Mouse (Mus musculus) CH12.LX (cell line): Measurements from ENCODE around the gene Mcoln1. TPM values are rescaled to one million over a fixed set of nuclear protein-coding genes. Genes with fewer than 3 reads are reported as not detected.

Source experiments
- DNase-seq: peaks from one replicate; pipeline ENCODE4 v3.0.0-alpha.2; 2013; ENCODE audit errors: extremely low read depth
- H3K27ac ChIP-seq: 2 replicates; pipeline ENCODE4 v1.5.1; 2012; ENCODE audit warnings: low read depth, mild to moderate bottlenecking, control low read depth, moderate library complexity; ENCODE audit not compliant: insufficient read depth
- H3K27me3 ChIP-seq: replicated peaks from 2 replicates; pipeline ENCODE3; 2012; ENCODE audit warnings: inconsistent platforms
- H3K36me3 ChIP-seq, 2 experiments: replicated peaks in 1 of 2; 2 replicates each; pipeline versions ENCODE3 to v1.6.1; 2012; ENCODE audit warnings: inconsistent platforms in 1 of 2, low read length in 1 of 2, mild to moderate bottlenecking in 1 of 2, mixed read lengths in 1 of 2, moderate library complexity in 1 of 2; ENCODE audit not compliant: control insufficient read depth in 1 of 2, insufficient read depth in 1 of 2
- H3K4me1 ChIP-seq, 2 experiments: 2 replicates each; pipeline ENCODE4 v1.6.1; 2012; ENCODE audit warnings: inconsistent platforms in 1 of 2, moderate library complexity in 1 of 2; ENCODE audit not compliant: insufficient read depth in 2 of 2, control insufficient read depth in 1 of 2
- H3K4me2 ChIP-seq: 2 replicates; pipeline ENCODE4 v1.6.1; 2012; ENCODE audit warnings: low read depth, mild to moderate bottlenecking, control low read depth; ENCODE audit not compliant: poor library complexity, insufficient read depth, severe bottlenecking
- H3K4me3 ChIP-seq, 3 experiments: fragments of 150-350 bp in 1 of 3; sonication (generic) in 1 of 3; replicated peaks in 1 of 3; 2 replicates each; pipeline versions ENCODE3 to v1.5.1; 2011 to 2012; ENCODE audit warnings: low read depth in 2 of 3, low read length in 2 of 3, mild to moderate bottlenecking in 2 of 3, moderate library complexity in 2 of 3, control low read depth in 1 of 3, improper control_type of control experiment in 1 of 3, inconsistent platforms in 1 of 3, mixed read lengths in 1 of 3; ENCODE audit not compliant: poor library complexity in 1 of 3
- H3K79me2 ChIP-seq: replicated peaks from 2 replicates; pipeline ENCODE4 v1.6.1; 2012; ENCODE audit warnings: mild to moderate bottlenecking, moderate library complexity; ENCODE audit not compliant: control insufficient read depth, poor library complexity, insufficient read depth, severe bottlenecking; ENCODE audit errors: extremely low read depth
- H3K9ac ChIP-seq: 2 replicates; pipeline ENCODE4 v1.6.1; 2012; ENCODE audit warnings: low read depth, mild to moderate bottlenecking, control low read depth, moderate library complexity; ENCODE audit not compliant: insufficient read depth
- H3K9me3 ChIP-seq: replicated peaks from 2 replicates; pipeline ENCODE3; 2012; ENCODE audit warnings: low read length, inconsistent platforms, mixed read lengths
- BHLHE40 ChIP-seq: IDR thresholded peaks from 2 replicates; pipeline ENCODE4 v1.6.1; 2011; ENCODE audit warnings: mild to moderate bottlenecking, low read depth, low read length, improper control_type of control experiment
- CHD2 ChIP-seq: IDR thresholded peaks from 2 replicates; pipeline ENCODE4 v1.6.1; 2011; ENCODE audit warnings: low read length, improper control_type of control experiment
- ETS1 ChIP-seq: conservative IDR thresholded peaks from 2 replicates; pipeline ENCODE4 v1.6.1; 2012; ENCODE audit warnings: low read depth, mild to moderate bottlenecking, inconsistent platforms, low read length, improper control_type of control experiment, moderate library complexity
- JUN ChIP-seq: IDR thresholded peaks from 2 replicates; pipeline ENCODE4 v1.6.1; 2011; ENCODE audit warnings: low read depth, mild to moderate bottlenecking, low read length, improper control_type of control experiment, moderate library complexity; ENCODE audit not compliant: insufficient read depth
- KAT2A ChIP-seq: IDR thresholded peaks from 2 replicates; pipeline ENCODE4 v1.6.1; 2012; ENCODE audit warnings: low read length, improper control_type of control experiment, inconsistent platforms; ENCODE audit not compliant: insufficient replicate concordance
- MAX ChIP-seq: IDR thresholded peaks from 2 replicates; pipeline ENCODE4 v1.6.1; 2011; ENCODE audit warnings: low read length, improper control_type of control experiment
- MEF2A ChIP-seq: IDR thresholded peaks from 2 replicates; pipeline ENCODE4 v1.6.1; 2014; ENCODE audit warnings: low read depth, mild to moderate bottlenecking, inconsistent platforms, low read length, improper control_type of control experiment, borderline replicate concordance
- MYC ChIP-seq: IDR thresholded peaks from 2 replicates; pipeline ENCODE4 v1.6.1; 2011; ENCODE audit warnings: low read depth, mild to moderate bottlenecking, improper control_type of control experiment, low read length
- PAX5 ChIP-seq: IDR thresholded peaks from 2 replicates; pipeline ENCODE4 v1.6.1; 2012; ENCODE audit warnings: low read length, inconsistent platforms, mixed read lengths
- POLR2A ChIP-seq: IDR thresholded peaks from 2 replicates; pipeline ENCODE4 v1.6.1; 2011; ENCODE audit warnings: low read depth, mild to moderate bottlenecking, improper control_type of control experiment, low read length
- POLR2AphosphoS2 ChIP-seq: IDR thresholded peaks from 2 replicates; pipeline ENCODE4 v1.6.1; 2011; ENCODE audit warnings: low read depth, low read length, improper control_type of control experiment
- RCOR1 ChIP-seq: conservative IDR thresholded peaks from 2 replicates; pipeline ENCODE4 v1.6.1; 2012; ENCODE audit warnings: low read depth, mild to moderate bottlenecking, inconsistent platforms, low read length, improper control_type of control experiment
- SMC3 ChIP-seq: IDR thresholded peaks from 2 replicates; pipeline ENCODE4 v1.6.1; 2011; ENCODE audit warnings: low read depth, low read length, improper control_type of control experiment
- TBP ChIP-seq: conservative IDR thresholded peaks from 2 replicates; pipeline ENCODE4 v1.6.1; 2011; ENCODE audit warnings: low read depth, low read length, improper control_type of control experiment
- ZMIZ1 ChIP-seq: IDR thresholded peaks from 2 replicates; pipeline ENCODE4 v1.6.1; 2012; ENCODE audit warnings: low read depth, mild to moderate bottlenecking, inconsistent platforms, low read length, improper control_type of control experiment
- dilution Hi-C: fragments of 300-500 bp; cut with MboI; formaldehyde crosslinking; loops from 2 replicates; pipeline ENCODE4 v1.14.3; 2020; ENCODE audit warnings: low sequenced_read_pairs; ENCODE audit not compliant: extremely low pct_unique_long_range_greater_than_20kb, extremely low pct_ligation_motif_present
- in situ Hi-C: fragments of 300-500 bp; cut with MboI; formaldehyde crosslinking; loops from 3 replicates; pipeline ENCODE4 v1.14.3; 2019; ENCODE audit warnings: low sequenced_read_pairs, low pct_ligation_motif_present, low pct_unique_long_range_greater_than_20kb, mixed read lengths
- polyA plus RNA-seq: library from polyadenylated mRNA; unstranded; fragments of >175 nt; gene quantifications from 2 replicates; pipeline ENCODE4 v1.2.1, GENCODE M21; 2012; ENCODE audit warnings: low read depth; ENCODE audit not compliant: insufficient read length
- total RNA-seq, 2 experiments: library from RNA; depleted of rRNA; stranded (reverse); fragments of 300-350 nt in 1 of 2; fragments of >200 nt in 1 of 2; gene quantifications; 2 replicates each; pipeline ENCODE4 v1.2.3; 2012 to 2014

Mcoln1 gene
- total and polyA plus RNA-seq, 3 experiments = 13.0 to 28.0 (median 20.5) TPM

- no peak for TF ChIP-seq CHD2
- TF ChIP-seq ETS1 = no peak
- no peak for TF ChIP-seq SMC3
- no peak for TF ChIP-seq RCOR1
- TF ChIP-seq MAX = no peak
- no peak for TF ChIP-seq ZMIZ1
- TF ChIP-seq KAT2A = no peak
- TF ChIP-seq MYC = no peak
Observed at GRCm38 (mm10) chr8:3531936-3532335, 31.7 kb downstream of the Mcoln1 start.

GRCm38 (mm10) chr8:3536053-3536841 lies 36.0 kb downstream of the Mcoln1 start:
- Histone ChIP-seq H3K4me1 (peaks cover 0 to 9% of the 10 kb centered on the region in 2 experiments; a peak in 2 of 4 replicates), H3K79me2 (no peaks in the 10 kb centered on the region), H3K36me3 (peaks cover 77 to 95% of the 10 kb centered on the region in 2 experiments), H3K9ac (no peak overlapping the region), H3K4me2 (no peak overlapping the region), H3K9me3 (no peaks in the 10 kb centered on the region), H3K27me3 (no peaks in the 10 kb centered on the region), H3K27ac (no peak overlapping the region), H3K4me3 (no peak overlapping the region)
- DNase-seq = peak; percentile 54
- in situ Hi-C loops = no loop called here
- dilution Hi-C loops = no loop called here
- TF ChIP-seq TBP (no peak), BHLHE40 (no peak), POLR2A (no peak), POLR2AphosphoS2 (no peak), MEF2A (no peak), PAX5 (no peak), JUN (no peak)

More at GRCm38 (mm10) chr8:3531936-3532335, 31.7 kb downstream of the Mcoln1 start:
- H3K36me3 ChIP-seq = peaks cover 58 to 94% of the 10 kb centered on the region in 2 experiments
- dilution Hi-C loops = no loop called here
- no peaks in the 10 kb centered on the region for H3K27me3 ChIP-seq
- no peaks in the 10 kb centered on the region for H3K79me2 ChIP-seq
- no peak overlapping the region for H3K4me2 ChIP-seq
- no peaks in the 10 kb centered on the region for H3K9me3 ChIP-seq
- DNase-seq = no peak
- H3K27ac ChIP-seq = no peak overlapping the region
- in situ Hi-C loops = no loop called here
- peaks cover 0 to 9% of the 10 kb centered on the region in 2 experiments; a peak in 2 of 4 replicates for H3K4me1 ChIP-seq
- H3K4me3 ChIP-seq = no peak overlapping the region
- no peak overlapping the region for H3K9ac ChIP-seq
